Comparison of ENCODE assay signal across 17 mouse cellular contexts in the genomic region with DNA sequence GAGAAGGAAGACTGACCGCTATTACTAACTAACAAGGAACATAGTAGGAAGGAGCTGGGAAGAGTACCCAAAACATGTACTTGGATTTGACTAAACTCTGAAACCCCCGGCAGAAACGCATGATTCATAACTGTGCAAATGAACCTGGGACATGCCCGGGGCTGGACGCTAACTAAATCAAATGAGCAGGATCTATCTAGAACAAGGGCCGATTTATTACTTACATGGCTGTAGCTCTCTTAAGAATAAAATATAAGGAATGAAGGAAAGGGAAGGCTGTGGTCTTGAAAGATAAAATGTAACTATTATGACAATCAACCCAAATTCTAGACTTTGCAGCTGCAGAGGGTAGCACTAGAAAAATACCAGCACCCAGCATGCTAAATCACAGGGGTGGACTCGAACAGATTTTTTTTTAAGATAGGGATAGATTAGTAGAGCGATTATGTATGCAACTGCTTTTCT. TPM values are rescaled to one million over a fixed set of nuclear protein-coding genes. Genes with fewer than 3 reads are reported as not detected.
DNase-seq lines count a peak whose midpoint lies in the region; ATAC-seq and TF ChIP-seq lines count a peak whose summit lies in the region.
"Had no signal": no experiment of that assay in that cellular context is flagged by ENCODE, and none has a peak within 500 bp of the region (broad histone marks: within the 10 kb centered on the region; RNA-seq: fewer than 3 reads in every experiment).

No protein-coding gene starts in this region.

- intact Hi-C loops in heart, adult 2 months (cut with DNase I): no loop called here
- intact Hi-C loops in heart, postnatal 25 days (cut with DNase I): loop anchor here (5.0 kb wide), 1 partner anchor 126 kb away; no protein-coding TSS in a partner anchor

- no peaks in the 10 kb centered on the region; the same call in 1 of the 2 replicates for H3K4me1 ChIP-seq in heart, adult 2 months (ENCODE audit: control insufficient read depth, insufficient read depth, low read length)
- peaks cover 22% of the 10 kb centered on the region for H3K4me1 ChIP-seq in kidney, embryonic 15.5 days
- peaks cover 18% of the 10 kb centered on the region for H3K4me1 ChIP-seq in limb, embryonic 12.5 days (replicated peaks)

- TF ChIP-seq CTCF in heart, adult 2 months (IDR thresholded peaks at IDR 0.05): no peak

- peak overlapping the region; percentile 93 for H3K27ac ChIP-seq in heart, adult 2 months
- H3K27ac ChIP-seq in kidney, embryonic 15.5 days: no peak overlapping the region
- no peak overlapping the region for H3K27ac ChIP-seq in limb, embryonic 12.5 days
- H3K27ac ChIP-seq: hindbrain, embryonic 14.5 days; midbrain, embryonic 15.5 days had no signal

- H3K36me3 ChIP-seq in heart, adult 2 months (ENCODE audit: control insufficient read depth, insufficient read depth, low read length): peaks cover 16% of the 10 kb centered on the region
- no peaks in the 10 kb centered on the region for H3K36me3 ChIP-seq in kidney, embryonic 15.5 days
- H3K36me3 ChIP-seq in limb, embryonic 12.5 days: no peaks in the 10 kb centered on the region
- H3K36me3 ChIP-seq: midbrain, embryonic 15.5 days had no signal

- no peak overlapping the region for H3K4me2 ChIP-seq in kidney, embryonic 15.5 days
- 0 out of 2 replicates have a peak overlapping the region, but pooled peaks have one; percentile 48 for H3K4me2 ChIP-seq in limb, embryonic 12.5 days

- peak overlapping the region; percentile 70 for H3K4me3 ChIP-seq in heart, adult 2 months
- H3K4me3 ChIP-seq in kidney, embryonic 15.5 days (replicated peaks): peak overlapping the region; percentile 25; the same call in 1 of the 2 replicates
- H3K4me3 ChIP-seq in limb, embryonic 12.5 days (replicated peaks): no peak overlapping the region
- H3K4me3 ChIP-seq: midbrain, embryonic 15.5 days had no signal

- no peaks in the 10 kb centered on the region; the same call in 1 of the 2 replicates for H3K27me3 ChIP-seq in heart, adult 2 months (ENCODE audit: control insufficient read depth, insufficient read depth, low read length)
- H3K27me3 ChIP-seq in kidney, embryonic 15.5 days: peaks cover 92% of the 10 kb centered on the region
- peaks cover 80% of the 10 kb centered on the region for H3K27me3 ChIP-seq in limb, embryonic 12.5 days

- H3K79me2 ChIP-seq in heart, adult 2 months (replicated peaks; ENCODE audit: control insufficient read depth, insufficient read depth, low read length): no peaks in the 10 kb centered on the region

- H3K9me3 ChIP-seq in kidney, embryonic 15.5 days (replicated peaks): no peaks in the 10 kb centered on the region
- H3K9me3 ChIP-seq in limb, embryonic 12.5 days: no peaks in the 10 kb centered on the region
- H3K9me3 ChIP-seq: midbrain, embryonic 15.5 days had no signal

- no peak for TF ChIP-seq POLR2A in heart, adult 2 months (IDR thresholded peaks at IDR 0.05; ENCODE audit: insufficient read depth, low read depth, low read length)

- DNase-seq in heart, adult 2 months: no peak
- no peak for DNase-seq in heart, postnatal 25 days (ENCODE audit: low spot score)
- no peak for DNase-seq in kidney, adult 8-10 months
- DNase-seq in MN1 (ENCODE audit: low spot score): peak; percentile 17
- DNase-seq in layer of hippocampus, adult 18-20 months (ENCODE audit: low spot score in 2 of 2): no peak
- DNase-seq in left cerebral cortex, adult 9 months (ENCODE audit: low spot score in 2 of 2): no peak
- DNase-seq: cerebellum, postnatal 36 days; kidney, postnatal 14 days; lung, adult 2 months; right cerebral cortex, postnatal 14 days; thymus, postnatal 36 days had no signal

- WGBS in heart, adult 2 months: 7% methylated on average over 8 of the region's 8 CpGs
- WGBS in kidney, embryonic 15.5 days: 2% methylated on average over 8 of the region's 8 CpGs
- 3% methylated on average over 8 of the region's 8 CpGs for WGBS in limb, embryonic 12.5 days

- TF ChIP-seq EP300 in heart, adult 2 months (IDR thresholded peaks at IDR 0.05; ENCODE audit: insufficient read depth, low read depth, low read length): no peak

- H3K9ac ChIP-seq in heart, adult 2 months (ENCODE audit: low read depth, low read length): peak overlapping the region; percentile 56
- no peak overlapping the region for H3K9ac ChIP-seq in kidney, embryonic 15.5 days
- H3K9ac ChIP-seq in limb, embryonic 12.5 days (replicated peaks): no peak overlapping the region
- H3K9ac ChIP-seq: hindbrain, embryonic 14.5 days; midbrain, embryonic 15.5 days had no signal

- ATAC-seq in kidney, embryonic 15.5 days (replicated peaks; ENCODE audit: low FRiP score): no peak
- ATAC-seq in limb, embryonic 12.5 days (ENCODE audit: insufficient number of reproducible peaks, insufficient read depth, low FRiP score, low TSS enrichment, low read depth): no peak

RNA-seq across cellular contexts. Expression of gene Tbx20, which starts 3.1 kb away (rescaled TPM):
- total RNA-seq in heart, adult 2 months (2021): 10 to 100 TPM; 83.0 to 83.2 TPM
- 33.9 and 45.2 TPM in 2 replicates for polyA plus RNA-seq in heart, adult 2 months (2012; rRNA removed)
- 10 to 100 TPM; 88.9 to 92.6 TPM for total RNA-seq in heart, postnatal 25 days (2021)
- 0.09 and 0.78 TPM in 2 replicates for polyA plus RNA-seq in kidney, embryonic 15.5 days (2015; fragmentation: Nextera tagmentation; extraction: Ambion mirVana)
- polyA plus RNA-seq in limb, embryonic 12.5 days (2016; fragmentation: Nextera tagmentation; extraction: Ambion mirVana): 0.13 TPM in 1 of 2 replicates, not detected in the other
- not detected for total RNA-seq in layer of hippocampus, adult 18-20 months (2021)
- total RNA-seq: left cerebral cortex, adult 18-20 months; neutrophil, adult 5-6 weeks had no signal

Comparison
In these comparisons a context has a peak if more than half of its experiments do, and no peak if none do; other contexts are left out.
1. RNA of gene Tbx20, which starts 3.1 kb away (total RNA-seq): 88.9 to 92.6 TPM in heart, postnatal 25 days and 83.0 to 83.2 TPM in heart, adult 2 months; not detected in layer of hippocampus, adult 18-20 months; every median in the first group is over 10 times any median in the second.